Comparison of ENCODE assay signal across 13 mouse cellular contexts in genomic region chr6:64730506-64731020, GRCm38 (mm10). TPM values are rescaled to one million over a fixed set of nuclear protein-coding genes. Genes with fewer than 3 reads are reported as not detected.
A peak's percentile ranks its signal among the peaks of the same experiment; 100 is the strongest.
DNase-seq lines count a peak whose midpoint lies in the region; ATAC-seq and TF ChIP-seq lines count a peak whose summit lies in the region.
"Had no signal": no experiment of that assay in that cellular context is flagged by ENCODE, and none has a peak within 500 bp of the region (broad histone marks: within the 10 kb centered on the region; RNA-seq: fewer than 3 reads in every experiment).

No protein-coding gene starts in this region.

- H3K36me3 ChIP-seq in kidney, postnatal 0 days (ENCODE audit: insufficient read depth, low read length), result no peaks in the 10 kb centered on the region
- H3K36me3 ChIP-seq in embryonic facial prominence, embryonic 11.5 days (replicated peaks; ENCODE audit: control insufficient read depth, insufficient read depth, low read depth, low read length), result no peaks in the 10 kb centered on the region
- no peaks in the 10 kb centered on the region for H3K36me3 ChIP-seq in intestine, embryonic 15.5 days
- no peaks in the 10 kb centered on the region for H3K36me3 ChIP-seq in liver, postnatal 0 days (replicated peaks; ENCODE audit: insufficient read depth, low read length)
- H3K36me3 ChIP-seq: lung, embryonic 15.5 days had no signal

- no peak for TF ChIP-seq EP300 in liver, postnatal 0 days (IDR thresholded peaks at IDR 0.05; ENCODE audit: low read depth)

- H3K9ac ChIP-seq in kidney, postnatal 0 days (ENCODE audit: low read depth, low read length), result no peak overlapping the region
- H3K9ac ChIP-seq in embryonic facial prominence, embryonic 11.5 days (replicated peaks; ENCODE audit: low read length), result no peak overlapping the region
- H3K9ac ChIP-seq in intestine, embryonic 15.5 days, result no peak overlapping the region
- no peak overlapping the region for H3K9ac ChIP-seq in liver, postnatal 0 days (replicated peaks)
- H3K9ac ChIP-seq: lung, embryonic 15.5 days had no signal

- no peak overlapping the region for H3K4me2 ChIP-seq in kidney, postnatal 0 days (ENCODE audit: low read length)
- no peak overlapping the region for H3K4me2 ChIP-seq in embryonic facial prominence, embryonic 11.5 days (ENCODE audit: low read depth, low read length)
- peak overlapping the region; percentile 86; the same call in 1 of the 2 replicates for H3K4me2 ChIP-seq in intestine, embryonic 15.5 days (replicated peaks)
- H3K4me2 ChIP-seq in liver, postnatal 0 days (ENCODE audit: low read depth, low read length), result no peak overlapping the region

- TF ChIP-seq CTCF in kidney, postnatal 0 days (IDR thresholded peaks at IDR 0.05; ENCODE audit: low read depth), result no peak
- TF ChIP-seq CTCF in liver, postnatal 0 days (IDR thresholded peaks at IDR 0.05; ENCODE audit: low read depth), result no peak

- no peak for DNase-seq in kidney, postnatal 0 days (ENCODE audit: low spot score)
- DNase-seq in kidney, postnatal 14 days, result no peak
- DNase-seq in embryonic facial prominence, embryonic 11.5 days (ENCODE audit: low spot score), result peak; percentile 12
- peak; percentile 28 for DNase-seq in retina, embryonic 14.5 days (ENCODE audit: low spot score)
- DNase-seq in liver, postnatal 0 days, result no peak
- no peak for DNase-seq in gastrocnemius, postnatal 36 days
- DNase-seq: kidney, postnatal 25 days; right cerebral cortex, adult 18-20 months had no signal

- peaks cover 13% of the 10 kb centered on the region; the same call in 1 of the 2 replicates for H3K4me1 ChIP-seq in kidney, postnatal 0 days (replicated peaks; ENCODE audit: insufficient read depth, low read length)
- H3K4me1 ChIP-seq in embryonic facial prominence, embryonic 11.5 days (ENCODE audit: control insufficient read depth, insufficient read depth, low read length), result peaks cover 10% of the 10 kb centered on the region
- peaks cover 27% of the 10 kb centered on the region for H3K4me1 ChIP-seq in intestine, embryonic 15.5 days (replicated peaks)
- H3K4me1 ChIP-seq in liver, postnatal 0 days (ENCODE audit: insufficient read depth), result peaks cover 20% of the 10 kb centered on the region

- peaks cover 66% of the 10 kb centered on the region for H3K27me3 ChIP-seq in kidney, postnatal 0 days (ENCODE audit: insufficient read depth, low read length)
- H3K27me3 ChIP-seq in embryonic facial prominence, embryonic 11.5 days (ENCODE audit: control insufficient read depth, insufficient read depth, low read length), result peaks cover 66% of the 10 kb centered on the region
- H3K27me3 ChIP-seq in intestine, embryonic 15.5 days (replicated peaks), result peaks cover 67% of the 10 kb centered on the region
- peaks cover 73% of the 10 kb centered on the region for H3K27me3 ChIP-seq in liver, postnatal 0 days (ENCODE audit: insufficient read depth, low read length)

- no peak for ATAC-seq in kidney, postnatal 0 days (replicated peaks; ENCODE audit: low FRiP score, low read depth)
- ATAC-seq in embryonic facial prominence, embryonic 11.5 days (replicated peaks; ENCODE audit: insufficient number of reproducible peaks, low FRiP score, low TSS enrichment, low read depth), result no peak
- ATAC-seq in intestine, embryonic 15.5 days, result no peak
- no peak for ATAC-seq in liver, postnatal 0 days
- ATAC-seq: activated CD4-positive, CD25-positive, alpha-beta regulatory T cell, adult 4 months had no signal

- intact Hi-C loops in gastrocnemius, postnatal 36 days (cut with DNase I), result no loop called here

- WGBS in kidney, postnatal 0 days, result 5% methylated on average over 14 of the region's 14 CpGs
- 4% methylated on average over 14 of the region's 14 CpGs for WGBS in embryonic facial prominence, embryonic 11.5 days
- WGBS in intestine, embryonic 15.5 days, result 7% methylated on average over 14 of the region's 14 CpGs
- 9% methylated on average over 14 of the region's 14 CpGs for WGBS in liver, postnatal 0 days (ENCODE audit: insufficient replicate concordance)

- no peak overlapping the region for H3K27ac ChIP-seq in kidney, postnatal 0 days
- no peak overlapping the region for H3K27ac ChIP-seq in embryonic facial prominence, embryonic 11.5 days (replicated peaks; ENCODE audit: low read depth, low read length)
- no peak overlapping the region for H3K27ac ChIP-seq in intestine, embryonic 15.5 days
- no peak overlapping the region for H3K27ac ChIP-seq in liver, postnatal 0 days (ENCODE audit: low read depth)
- H3K27ac ChIP-seq: lung, embryonic 15.5 days had no signal

- no peaks in the 10 kb centered on the region for H3K9me3 ChIP-seq in kidney, postnatal 0 days (replicated peaks; ENCODE audit: low read length)
- H3K9me3 ChIP-seq in embryonic facial prominence, embryonic 11.5 days (replicated peaks; ENCODE audit: control insufficient read depth, low read length), result no peaks in the 10 kb centered on the region
- H3K9me3 ChIP-seq in intestine, embryonic 15.5 days, result no peaks in the 10 kb centered on the region
- no peaks in the 10 kb centered on the region for H3K9me3 ChIP-seq in liver, postnatal 0 days (ENCODE audit: low read length)
- H3K9me3 ChIP-seq: lung, embryonic 15.5 days had no signal

- 0 out of 2 replicates have a peak overlapping the region, but pooled peaks have one; percentile 30 for H3K4me3 ChIP-seq in kidney, postnatal 0 days (replicated peaks; ENCODE audit: low read depth, low read length)
- H3K4me3 ChIP-seq in embryonic facial prominence, embryonic 11.5 days (ENCODE audit: low read depth, low read length), result no peak overlapping the region
- H3K4me3 ChIP-seq in intestine, embryonic 15.5 days (replicated peaks), result 0 out of 2 replicates have a peak overlapping the region, but pooled peaks have one; percentile 2
- no peak overlapping the region for H3K4me3 ChIP-seq in liver, postnatal 0 days (ENCODE audit: low read depth, low read length)

RNA-seq across cellular contexts. Expression of gene Atoh1, which starts 1.6 kb away (rescaled TPM):
- polyA plus RNA-seq in kidney, postnatal 0 days (2015; fragmentation: Nextera tagmentation; extraction: Ambion mirVana), result 0.07 TPM in 1 of 2 replicates, not detected in the other
- polyA plus RNA-seq in embryonic facial prominence, embryonic 11.5 days (2014; fragmentation: Nextera tagmentation; extraction: Ambion mirVana), result 0.74 and 1.2 TPM in 2 replicates
- polyA plus RNA-seq in intestine, embryonic 15.5 days (2015; fragmentation: Nextera tagmentation; extraction: Ambion mirVana), result 8.6 and 8.7 TPM in 2 replicates
- polyA plus RNA-seq in liver, postnatal 0 days (2015; fragmentation: Nextera tagmentation; extraction: Ambion mirVana), result not detected in 2 replicates
- total RNA-seq in gastrocnemius, postnatal 36 days (2021), result not detected
- total RNA-seq: common myeloid progenitor, adult 5-6 weeks had no signal
- polyA plus RNA-seq: activated CD4-positive, CD25-positive, alpha-beta regulatory T cell, adult 4 months; heart, embryonic 16.5 days; lung, embryonic 15.5 days had no signal

Comparison
In these comparisons a context has a peak if more than half of its experiments do, and no peak if none do; other contexts are left out.
1. DNase-seq: peak in embryonic facial prominence, embryonic 11.5 days (single experiment) and retina, embryonic 14.5 days (single experiment); none in kidney, postnatal 0 days (single experiment), kidney, postnatal 14 days (single experiment), liver, postnatal 0 days (single experiment) and gastrocnemius, postnatal 36 days (0 of 2).
2. H3K4me3 ChIP-seq: peak in kidney, postnatal 0 days (single experiment) and intestine, embryonic 15.5 days (single experiment); none in embryonic facial prominence, embryonic 11.5 days (single experiment) and liver, postnatal 0 days (single experiment).